Mouse (Mus musculus) ES-E14 (cell line): ENCODE results near the gene Rabgap1l.

Experiments
- CHD2 ChIP-seq: IDR thresholded peaks from 2 replicates; pipeline ENCODE4 v1.6.1; 2014; ENCODE audit warnings: mild to moderate bottlenecking, low read depth, low read length, inconsistent platforms
- HCFC1 ChIP-seq: IDR thresholded peaks from 2 replicates; pipeline ENCODE4 v1.6.1; 2012; ENCODE audit warnings: low read length, inconsistent platforms, borderline replicate concordance; ENCODE audit not compliant: insufficient read depth

GRCm38 (mm10) chr1:160690516-160691195, 102.4 kb downstream of the Rabgap1l start:
- TF ChIP-seq HCFC1 (no peak), CHD2 (no peak)
